Mouse (Mus musculus): ENCODE data around the gene Vegfc. TPM values are rescaled to one million over a fixed set of nuclear protein-coding genes. Genes with fewer than 3 reads are reported as not detected.

The Vegfc gene
- polyA plus RNA-seq, 1 experiment from 2014 or later: 7.9 TPM

DNA sequence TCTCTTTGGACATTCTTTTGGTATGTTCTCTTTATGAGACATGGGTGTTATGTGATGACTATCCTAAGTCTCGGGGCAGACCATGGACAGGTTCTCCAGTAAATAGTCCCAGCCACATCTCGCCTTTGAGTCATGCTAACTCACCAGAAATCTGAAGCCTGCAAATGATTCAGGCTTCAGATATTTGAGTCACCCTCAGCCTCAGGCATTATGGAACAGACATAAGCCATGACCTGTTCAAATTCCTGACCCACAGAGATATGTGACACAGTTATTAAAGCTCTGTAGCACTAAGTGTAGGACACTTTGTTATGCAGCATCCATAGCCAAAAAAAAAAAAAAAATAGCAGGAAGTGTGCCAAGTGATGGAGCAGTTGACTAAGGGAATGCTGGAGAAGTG lies 138.8 kb downstream of the Vegfc start:
- Histone ChIP-seq H3K4me1 (no peaks in the 10 kb centered on the region), H3K27me3 (replicated peaks) (no peaks in the 10 kb centered on the region), H3K4me3 (no peak overlapping the region), H3K36me3 (no peaks in the 10 kb centered on the region), H3K9me3 (no peaks in the 10 kb centered on the region), H3K4me2 (replicated peaks) (no peak overlapping the region), H3K27ac (no peak overlapping the region), H3K9ac (no peak overlapping the region)
- 89% methylated on average over 2 of the region's 2 CpGs for WGBS
- no peak for ATAC-seq (ENCODE audit: low FRiP score, low read depth)

DNA sequence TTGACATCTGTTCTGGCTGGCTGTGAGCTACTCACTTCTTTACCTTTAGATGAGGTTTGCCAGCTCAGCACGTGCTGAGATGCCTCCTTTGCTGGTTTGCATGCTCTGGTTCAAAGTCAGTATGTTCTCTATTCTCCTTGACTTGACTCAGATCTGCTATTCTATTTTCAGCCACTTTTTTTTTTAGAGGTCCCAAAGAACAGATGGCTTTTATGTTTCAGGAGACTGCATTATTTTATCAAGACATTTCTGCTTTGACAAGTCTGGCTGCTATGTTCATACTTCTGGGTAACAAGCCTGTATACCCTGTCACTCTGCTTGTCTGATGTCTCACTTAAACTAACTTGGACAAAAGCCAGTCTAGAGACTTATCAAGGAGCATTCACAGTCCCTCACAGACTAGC lies 151.4 kb downstream of the Vegfc start:
- Histone ChIP-seq H3K27me3 (replicated peaks) (no peaks in the 10 kb centered on the region), H3K27ac (no peak overlapping the region), H3K4me3 (no peak overlapping the region), H3K4me1 (no peaks in the 10 kb centered on the region), H3K9ac (no peak overlapping the region), H3K36me3 (no peaks in the 10 kb centered on the region), H3K9me3 (no peaks in the 10 kb centered on the region), H3K4me2 (replicated peaks) (no peak overlapping the region)
- ATAC-seq (ENCODE audit: low FRiP score, low read depth): no peak
- 82% methylated on average over 1 of the region's 1 CpGs for WGBS

DNA sequence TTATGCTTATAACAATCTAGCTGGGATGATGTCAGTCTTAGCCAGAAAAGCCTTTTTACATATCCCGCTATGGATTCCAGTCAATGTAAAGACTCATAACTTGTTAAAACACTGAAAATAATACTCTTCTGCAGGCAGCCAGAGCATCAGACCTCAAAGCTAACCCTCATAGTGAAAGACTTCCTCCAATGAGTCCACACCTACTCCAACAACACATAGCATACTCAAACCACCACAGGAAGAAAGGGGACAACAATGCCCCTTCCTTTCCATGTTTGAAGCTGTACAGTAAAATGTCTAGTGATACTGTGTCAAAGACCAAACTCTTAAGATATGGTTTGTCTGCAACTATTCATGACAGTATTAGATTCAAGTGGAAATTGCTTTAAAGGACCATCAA lies 153.2 kb downstream of the Vegfc start:
- Histone ChIP-seq H3K9me3 (no peaks in the 10 kb centered on the region), H3K36me3 (no peaks in the 10 kb centered on the region), H3K27me3 (replicated peaks) (no peaks in the 10 kb centered on the region), H3K27ac (no peak overlapping the region), H3K4me2 (replicated peaks) (no peak overlapping the region), H3K4me1 (no peaks in the 10 kb centered on the region), H3K9ac (no peak overlapping the region), H3K4me3 (no peak overlapping the region)
- no peak for ATAC-seq (ENCODE audit: low FRiP score, low read depth)
- WGBS: 100% methylated on average over 1 of the region's 1 CpGs

DNA sequence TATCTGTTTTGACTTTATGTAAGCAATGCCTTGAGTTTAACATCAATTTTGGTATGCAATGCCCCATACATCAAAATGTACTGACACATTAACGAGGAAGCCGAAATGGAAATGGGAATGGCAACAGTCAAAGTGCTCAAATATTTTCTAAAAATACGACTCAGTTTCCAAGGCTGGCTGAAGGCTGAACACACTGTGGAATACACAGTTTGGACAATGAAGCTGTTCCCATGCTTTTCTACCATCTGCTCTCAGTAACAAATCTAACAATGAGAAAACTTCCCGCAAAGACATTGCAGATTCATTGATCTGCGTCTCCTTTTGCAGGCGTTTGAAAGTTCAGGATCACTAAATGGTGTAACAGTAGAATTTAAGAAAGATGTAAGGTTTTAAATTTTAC lies 155.9 kb downstream of the Vegfc start:
- Histone ChIP-seq H3K27ac (no peak overlapping the region), H3K27me3 (replicated peaks) (no peaks in the 10 kb centered on the region), H3K4me2 (replicated peaks) (no peak overlapping the region), H3K36me3 (no peaks in the 10 kb centered on the region), H3K4me3 (no peak overlapping the region), H3K4me1 (no peaks in the 10 kb centered on the region), H3K9me3 (no peaks in the 10 kb centered on the region), H3K9ac (no peak overlapping the region)
- no peak for ATAC-seq (ENCODE audit: low FRiP score, low read depth)
- 92% methylated on average over 6 of the region's 6 CpGs for WGBS

Measured in neural tube, embryonic 12.5 days (tissue).